Mouse (Mus musculus): ENCODE results near the gene B9d2.

DNA sequence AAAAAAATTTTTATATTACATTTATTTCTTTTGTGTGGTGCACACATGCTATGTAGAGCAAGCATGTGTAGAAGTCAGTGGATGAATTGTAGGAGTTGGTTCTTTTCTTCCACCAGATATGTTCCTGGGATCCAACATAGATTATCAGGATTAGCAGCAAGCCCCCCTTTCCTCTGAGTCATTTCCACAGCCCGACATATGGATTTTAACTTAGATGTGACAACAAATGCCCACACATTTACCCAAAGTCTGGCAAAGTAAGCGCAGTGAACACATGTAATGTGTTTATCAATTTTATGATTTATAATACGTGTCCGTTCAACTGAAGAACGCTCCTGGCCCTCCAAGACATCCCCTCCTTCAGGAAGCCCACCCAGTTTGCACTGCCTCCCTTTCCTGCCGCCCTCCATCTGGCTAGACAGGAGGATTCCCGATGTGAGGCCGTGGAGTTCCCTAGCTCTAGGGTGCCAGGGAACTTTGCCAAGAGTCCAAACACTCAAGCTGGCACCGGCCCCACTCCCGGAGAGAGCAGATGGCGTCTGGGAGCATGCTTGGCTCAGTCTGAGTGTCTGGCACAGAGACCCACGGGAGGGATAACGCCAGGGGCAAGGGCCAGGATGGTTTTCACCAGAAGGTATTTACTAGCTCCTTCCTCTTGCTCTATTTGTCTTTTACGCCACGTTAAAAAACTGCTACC is 4.3 kb upstream of the B9d2 start:
- TF ChIP-seq CTCF (IDR thresholded peaks at IDR 0.05; ENCODE audit: control insufficient read depth, insufficient read depth, low read length), result no peak
- TF ChIP-seq POLR2A (IDR thresholded peaks at IDR 0.05; ENCODE audit: borderline replicate concordance, control insufficient read depth, low read depth, low read length), result no peak
